Mouse (Mus musculus) spleen, embryonic (tissue): ENCODE measurements around the gene Gdf3.
"Not testable (repeated sequence)": the region's sequence is repeated elsewhere in the genome, so short reads cannot be mapped to it uniquely, and the experiment has no call there.

Experiments used
- CTCF ChIA-PET: fragments of 350-600 bp; sonication (Branson Sonifier 250); formaldehyde crosslinking; loops from one replicate; lab custom pipeline; 2022; lab: Charles Lee

The Gdf3 gene

GRCm38 (mm10) chr6:122606661-122607060, 3.2 kb downstream of the Gdf3 start:
- CTCF ChIA-PET: interaction anchor here (0.7 kb wide), 1 partner anchor 218 kb away, joined by 8 read pairs; no protein-coding TSS in a partner anchor

GRCm38 (mm10) chr6:122605483-122605882, 4.4 kb downstream of the Gdf3 start:
- CTCF ChIA-PET: interaction anchor here (1.0 kb wide), 1 partner anchor 12 kb away, joined by 3 read pairs; no protein-coding TSS in a partner anchor

GRCm38 (mm10) chr6:122604260-122604659, 5.6 kb downstream of the Gdf3 start:
- CTCF ChIA-PET: interaction anchor here (0.5 to 0.6 kb wide), 2 partner anchors 27 to 38 kb away, joined by 3 read pairs; no protein-coding TSS in a partner anchor

- CTCF ChIA-PET: no interaction called here
These were observed 6.9 kb downstream of the Gdf3 start for GRCm38 (mm10) chr6:122602992-122603322.

- CTCF ChIA-PET: interaction anchor here (0.7 kb wide), 1 partner anchor 295 kb away, joined by 6 read pairs; no protein-coding TSS in a partner anchor
These were observed 7.5 kb downstream of the Gdf3 start, which contains the start of gene Apobec1 for GRCm38 (mm10) chr6:122602242-122602991. TSS of gene Apobec1 (minus strand) at chr6:122602444.

GRCm38 (mm10) chr6:122601615-122602014, 8.3 kb downstream of the Gdf3 start:
- CTCF ChIA-PET: interaction anchor here (0.7 kb wide), 1 partner anchor 294 kb away, joined by 6 read pairs; no protein-coding TSS in a partner anchor

- CTCF ChIA-PET: no interaction called here
These were observed 8.9 kb downstream of the Gdf3 start for GRCm38 (mm10) chr6:122601031-122601430.

GRCm38 (mm10) chr6:122600066-122600646, 9.7 kb downstream of the Gdf3 start:
- CTCF ChIA-PET: no interaction called here

GRCm38 (mm10) chr6:122599054-122599737, 10.7 kb downstream of the Gdf3 start:
- CTCF ChIA-PET: interaction anchor here (0.6 kb wide), 1 partner anchor 662 kb away, joined by 3 read pairs; no protein-coding TSS in a partner anchor

GRCm38 (mm10) chr6:122598436-122598835, 11.5 kb downstream of the Gdf3 start:
- CTCF ChIA-PET: no interaction called here

GRCm38 (mm10) chr6:122598014-122598413, 11.9 kb downstream of the Gdf3 start:
- CTCF ChIA-PET: no interaction called here

GRCm38 (mm10) chr6:122596608-122597007, 13.3 kb downstream of the Gdf3 start:
- CTCF ChIA-PET: no interaction called here

- CTCF ChIA-PET: no interaction called here
These were observed 14.2 kb downstream of the Gdf3 start for GRCm38 (mm10) chr6:122595637-122596036.

GRCm38 (mm10) chr6:122592905-122593304, 17.0 kb downstream of the Gdf3 start:
- CTCF ChIA-PET: no interaction called here

- CTCF ChIA-PET: no interaction called here
These were observed 18.7 kb downstream of the Gdf3 start for GRCm38 (mm10) chr6:122591027-122591758.

- CTCF ChIA-PET: no interaction called here
These were observed 30.8 kb downstream of the Gdf3 start for GRCm38 (mm10) chr6:122579086-122579485.

- CTCF ChIA-PET: no interaction called here
These were observed 32.9 kb downstream of the Gdf3 start for GRCm38 (mm10) chr6:122577030-122577429.

- CTCF ChIA-PET: not testable (repeated sequence)
These were observed 34.9 kb downstream of the Gdf3 start for GRCm38 (mm10) chr6:122575037-122575436.

- CTCF ChIA-PET: no interaction called here
These were observed 38.3 kb downstream of the Gdf3 start for GRCm38 (mm10) chr6:122571617-122571959.

- CTCF ChIA-PET: no interaction called here
These were observed 38.9 kb downstream of the Gdf3 start for GRCm38 (mm10) chr6:122570695-122571616.
